Mouse (Mus musculus) embryonic facial prominence, embryonic 15.5 days (tissue): Measurements from ENCODE around the gene Gm813. TPM values are rescaled to one million over a fixed set of nuclear protein-coding genes. Genes with fewer than 3 reads are reported as not detected.
"Not testable (repeated sequence)": the region's sequence is repeated elsewhere in the genome, so short reads cannot be mapped to it uniquely, and the experiment has no call there.

Experiments
- ATAC-seq: fragments of 200-750 bp; cut with Nextera tagmentation; 2 replicates; pipeline ENCODE4 v1.8.0; 2017; ENCODE audit warnings: low read depth, moderate TSS enrichment; ENCODE audit not compliant: insufficient number of reproducible peaks, low FRiP score, low TSS enrichment
- H3K27ac ChIP-seq: fragments of 300-500 bp; sonication (generic); replicated peaks from 2 replicates; pipeline ENCODE4 v1.5.1; 2015; ENCODE audit warnings: mild to moderate bottlenecking, inconsistent platforms
- H3K27me3 ChIP-seq: fragments of 300-500 bp; sonication (generic); 2 replicates; pipeline ENCODE4 v1.6.1; 2015; ENCODE audit warnings: inconsistent platforms
- H3K36me3 ChIP-seq: fragments of 300-500 bp; sonication (generic); 2 replicates; pipeline ENCODE4 v1.6.1; 2015; ENCODE audit warnings: mild to moderate bottlenecking, inconsistent platforms
- H3K4me1 ChIP-seq: fragments of 300-500 bp; sonication (generic); 2 replicates; pipeline ENCODE4 v1.6.1; 2015; ENCODE audit warnings: inconsistent platforms
- H3K4me2 ChIP-seq: fragments of 300-500 bp; sonication (generic); replicated peaks from 2 replicates; pipeline ENCODE4 v1.6.1; 2015; ENCODE audit warnings: mild to moderate bottlenecking, inconsistent platforms
- H3K4me3 ChIP-seq: fragments of 300-500 bp; sonication (generic); replicated peaks from 2 replicates; pipeline ENCODE4 v1.5.1; 2015; ENCODE audit warnings: mild to moderate bottlenecking, inconsistent platforms
- H3K9ac ChIP-seq: fragments of 300-500 bp; sonication (generic); 2 replicates; pipeline ENCODE4 v1.6.1; 2015; ENCODE audit warnings: inconsistent platforms
- H3K9me3 ChIP-seq: fragments of 300-500 bp; sonication (generic); replicated peaks from 2 replicates; pipeline ENCODE4 v1.6.1; 2016; ENCODE audit warnings: inconsistent platforms
- WGBS: fragments of 180-500 bp; shearing (Covaris S2); methylation state at CpG from one replicate; pipeline ENCODE4 v1.1.7; 2015; 5-methylcytosine and 5-hydroxymethylcytosine counted together
- polyA plus RNA-seq: library from polyadenylated mRNA; unstranded; fragments of >200 nt; fragmentation: Nextera tagmentation; extraction: Ambion mirVana; gene quantifications from 2 replicates; pipeline ENCODE4 v1.2.1, GENCODE M21; 2015

Gene Gm813
- not detected in 2 replicates for polyA plus RNA-seq

GRCm38 (mm10) chr16:58616878-58617277, at the start of gene Gm813:
Gene Gm813 (minus strand): TSS chr16:58616978.
- H3K9ac ChIP-seq, result no peak within 1 kb of the TSS
- ATAC-seq, result no peak
- H3K4me2 ChIP-seq, result no peak within 1 kb of the TSS
- no peaks in the 10 kb centered on the region for H3K27me3 ChIP-seq
- no peaks in the 10 kb centered on the region for H3K4me1 ChIP-seq
- H3K4me3 ChIP-seq, result no peak within 1 kb of the TSS
- H3K36me3 ChIP-seq, result no peaks in the 10 kb centered on the region
- H3K9me3 ChIP-seq, result no peaks in the 10 kb centered on the region
- H3K27ac ChIP-seq, result no peak within 1 kb of the TSS
- 81% methylated on average over 6 of the region's 6 CpGs for WGBS

GRCm38 (mm10) chr16:58665137-58665536, 48.4 kb upstream of the Gm813 start:
- not testable (repeated sequence) for ATAC-seq, H3K27ac ChIP-seq, H3K4me2 ChIP-seq

GRCm38 (mm10) chr16:58663816-58664215, 47.0 kb upstream of the Gm813 start:
- Histone ChIP-seq H3K27ac (no peak overlapping the region), H3K9ac (no peak overlapping the region), H3K27me3 (no peaks in the 10 kb centered on the region), H3K4me2 (no peak overlapping the region), H3K4me3 (no peak overlapping the region), H3K9me3 (no peaks in the 10 kb centered on the region), H3K36me3 (no peaks in the 10 kb centered on the region), H3K4me1 (no peaks in the 10 kb centered on the region)
- ATAC-seq, result no peak
- WGBS, result 88% methylated on average over 2 of the region's 2 CpGs

More at GRCm38 (mm10) chr16:58665137-58665536, 48.4 kb upstream of the Gm813 start:
- not testable (repeated sequence) for H3K36me3 ChIP-seq, H3K27me3 ChIP-seq, H3K4me3 ChIP-seq, H3K9ac ChIP-seq, H3K9me3 ChIP-seq, H3K4me1 ChIP-seq

GRCm38 (mm10) chr16:58663021-58663420, 46.2 kb upstream of the Gm813 start:
- no peak for ATAC-seq
- H3K4me3 ChIP-seq, result no peak overlapping the region
- 57% methylated on average over 5 of the region's 5 CpGs for WGBS

GRCm38 (mm10) chr16:58662287-58662791, 45.6 kb upstream of the Gm813 start:
- H3K9ac ChIP-seq, result no peak overlapping the region
- no peak for ATAC-seq
- no peaks in the 10 kb centered on the region for H3K4me1 ChIP-seq
- no peaks in the 10 kb centered on the region for H3K9me3 ChIP-seq
- H3K27me3 ChIP-seq, result no peaks in the 10 kb centered on the region
- no peaks in the 10 kb centered on the region for H3K36me3 ChIP-seq
- no peak overlapping the region for H3K4me2 ChIP-seq
- no peak overlapping the region for H3K4me3 ChIP-seq
- no peak overlapping the region for H3K27ac ChIP-seq

More at GRCm38 (mm10) chr16:58663021-58663420, 46.2 kb upstream of the Gm813 start:
- Histone ChIP-seq H3K27me3 (no peaks in the 10 kb centered on the region), H3K4me2 (no peak overlapping the region), H3K9me3 (no peaks in the 10 kb centered on the region), H3K9ac (no peak overlapping the region), H3K36me3 (no peaks in the 10 kb centered on the region), H3K27ac (no peak overlapping the region), H3K4me1 (no peaks in the 10 kb centered on the region)

GRCm38 (mm10) chr16:58661826-58662225, 45.0 kb upstream of the Gm813 start:
- no peak overlapping the region for H3K4me3 ChIP-seq
- H3K4me1 ChIP-seq, result no peaks in the 10 kb centered on the region
- no peaks in the 10 kb centered on the region for H3K9me3 ChIP-seq
- no peak for ATAC-seq
- no peak overlapping the region for H3K27ac ChIP-seq
- H3K27me3 ChIP-seq, result no peaks in the 10 kb centered on the region
- H3K9ac ChIP-seq, result no peak overlapping the region
- 78% methylated on average over 5 of the region's 5 CpGs for WGBS
- H3K36me3 ChIP-seq, result no peaks in the 10 kb centered on the region
- H3K4me2 ChIP-seq, result no peak overlapping the region

- Histone ChIP-seq H3K9ac (no peak overlapping the region), H3K36me3 (no peaks in the 10 kb centered on the region), H3K9me3 (no peaks in the 10 kb centered on the region), H3K4me2 (no peak overlapping the region), H3K4me3 (no peak overlapping the region), H3K27me3 (no peaks in the 10 kb centered on the region), H3K27ac (no peak overlapping the region), H3K4me1 (no peaks in the 10 kb centered on the region)
- no peak for ATAC-seq
- WGBS, result 84% methylated on average over 6 of the region's 6 CpGs
Observed at GRCm38 (mm10) chr16:58658668-58659067, 41.9 kb upstream of the Gm813 start.

GRCm38 (mm10) chr16:58656526-58656925, 39.7 kb upstream of the Gm813 start:
- Histone ChIP-seq H3K9me3 (no peaks in the 10 kb centered on the region), H3K27me3 (no peaks in the 10 kb centered on the region), H3K36me3 (no peaks in the 10 kb centered on the region), H3K27ac (no peak overlapping the region), H3K4me3 (no peak overlapping the region), H3K4me2 (no peak overlapping the region), H3K4me1 (no peaks in the 10 kb centered on the region), H3K9ac (no peak overlapping the region)
- no peak for ATAC-seq
- WGBS, result 85% methylated on average over 4 of the region's 4 CpGs

GRCm38 (mm10) chr16:58655751-58656150, 39.0 kb upstream of the Gm813 start:
- no peaks in the 10 kb centered on the region for H3K9me3 ChIP-seq
- H3K4me2 ChIP-seq, result no peak overlapping the region
- no peaks in the 10 kb centered on the region for H3K4me1 ChIP-seq
- no peaks in the 10 kb centered on the region for H3K36me3 ChIP-seq
- H3K9ac ChIP-seq, result no peak overlapping the region
- no peak overlapping the region for H3K4me3 ChIP-seq
- no peaks in the 10 kb centered on the region for H3K27me3 ChIP-seq
- no peak overlapping the region for H3K27ac ChIP-seq
- no peak for ATAC-seq

GRCm38 (mm10) chr16:58649979-58650378, 33.2 kb upstream of the Gm813 start:
- no peaks in the 10 kb centered on the region for H3K9me3 ChIP-seq
- no peak overlapping the region for H3K4me2 ChIP-seq
- ATAC-seq, result no peak
- no peaks in the 10 kb centered on the region for H3K27me3 ChIP-seq
- no peak overlapping the region for H3K4me3 ChIP-seq
- H3K27ac ChIP-seq, result no peak overlapping the region
- no peaks in the 10 kb centered on the region for H3K36me3 ChIP-seq
- H3K9ac ChIP-seq, result no peak overlapping the region
- H3K4me1 ChIP-seq, result no peaks in the 10 kb centered on the region
- WGBS, result 93% methylated on average over 10 of the region's 10 CpGs

GRCm38 (mm10) chr16:58638689-58639175, 22.0 kb upstream of the Gm813 start, which contains the start of gene E330017A01Rik:
Gene E330017A01Rik (minus strand): TSS chr16:58638739.
- 61% methylated on average over 3 of the region's 3 CpGs for WGBS
- ATAC-seq, result no peak
- Histone ChIP-seq H3K27me3 (no peaks in the 10 kb centered on the region), H3K4me2 (no peak within 1 kb of the TSS), H3K4me3 (no peak within 1 kb of the TSS), H3K27ac (no peak within 1 kb of the TSS), H3K4me1 (no peaks in the 10 kb centered on the region), H3K9me3 (no peaks in the 10 kb centered on the region), H3K9ac (no peak within 1 kb of the TSS), H3K36me3 (no peaks in the 10 kb centered on the region)

GRCm38 (mm10) chr16:58638016-58638415, 21.2 kb upstream of the Gm813 start:
- Histone ChIP-seq H3K4me3 (no peak overlapping the region), H3K4me2 (no peak overlapping the region), H3K27me3 (no peaks in the 10 kb centered on the region), H3K36me3 (no peaks in the 10 kb centered on the region), H3K4me1 (no peaks in the 10 kb centered on the region), H3K27ac (no peak overlapping the region), H3K9ac (no peak overlapping the region), H3K9me3 (no peaks in the 10 kb centered on the region)
- ATAC-seq, result no peak
- WGBS, result 73% methylated on average over 7 of the region's 7 CpGs
